Mouse (Mus musculus): ENCODE data around the gene Shq1.

The Shq1 gene

DNA sequence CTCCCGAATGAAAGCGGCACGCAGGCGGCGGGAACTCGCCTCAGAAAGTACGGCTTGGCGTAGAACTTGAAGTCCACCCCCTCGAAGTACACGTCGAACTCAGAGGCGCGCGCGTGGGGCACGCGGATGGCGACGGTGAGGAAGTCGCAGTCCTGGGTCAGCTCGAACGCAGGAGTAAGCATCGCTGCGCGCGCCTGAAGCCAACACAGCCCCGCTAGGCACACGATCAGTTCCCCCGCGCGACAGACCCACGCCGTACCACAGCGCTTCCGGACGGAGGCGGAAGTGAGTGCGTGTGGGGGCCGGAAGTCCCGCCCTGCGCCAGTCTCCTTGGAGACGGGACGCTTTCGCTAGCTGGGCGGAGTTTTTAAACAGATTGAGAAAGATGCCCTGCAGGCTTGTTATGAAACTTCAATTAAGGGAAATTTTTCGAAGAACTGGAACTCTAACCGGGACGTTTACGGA is at the start of gene Shq1:
Gene Shq1, minus strand, starts transcription at position 278 of the 465 bp plus-strand sequence.
- peak; percentile 84 for DNase-seq (ENCODE audit: low spot score)

DNA sequence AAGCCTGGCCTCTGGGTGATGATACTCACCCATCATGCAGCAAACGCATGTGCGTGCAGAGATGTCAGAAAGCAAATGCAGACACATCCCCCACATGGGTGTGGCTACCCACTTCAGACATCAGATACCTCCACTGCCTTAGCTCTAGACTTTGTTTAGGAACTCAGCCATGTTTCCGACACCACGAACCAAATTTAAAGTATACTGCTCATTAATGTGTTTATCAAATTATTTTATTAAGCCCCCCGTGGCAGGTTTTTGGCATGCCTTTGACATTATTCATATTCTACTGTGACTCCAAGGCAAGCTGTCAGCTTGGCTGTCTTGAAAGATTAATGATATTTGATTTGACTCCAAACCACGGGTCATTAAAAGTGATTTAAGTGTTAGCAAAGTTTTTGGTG is 49.1 kb upstream of the Shq1 start:
- DNase-seq (ENCODE audit: low spot score): no peak

DNA sequence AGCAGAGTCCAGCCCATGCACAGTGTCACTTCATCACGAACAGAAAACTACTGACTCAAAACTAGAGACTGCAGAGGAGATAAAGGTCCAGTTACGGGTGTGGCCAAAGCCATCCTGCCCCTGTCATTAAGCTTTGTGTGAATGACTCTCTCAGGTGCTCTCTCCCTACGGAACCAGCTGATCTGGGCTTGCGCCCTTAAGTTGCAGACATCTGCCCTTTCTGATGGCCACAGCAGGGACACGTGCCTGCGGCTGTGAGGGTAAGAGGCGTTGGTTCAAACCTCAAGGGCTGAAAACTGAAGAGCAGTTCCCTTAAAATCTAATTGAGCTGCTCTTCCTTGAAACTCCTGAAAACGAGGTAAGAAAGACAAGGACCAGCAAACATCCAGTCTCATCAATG is 45.9 kb upstream of the Shq1 start:
- DNase-seq (ENCODE audit: low spot score): no peak

DNA sequence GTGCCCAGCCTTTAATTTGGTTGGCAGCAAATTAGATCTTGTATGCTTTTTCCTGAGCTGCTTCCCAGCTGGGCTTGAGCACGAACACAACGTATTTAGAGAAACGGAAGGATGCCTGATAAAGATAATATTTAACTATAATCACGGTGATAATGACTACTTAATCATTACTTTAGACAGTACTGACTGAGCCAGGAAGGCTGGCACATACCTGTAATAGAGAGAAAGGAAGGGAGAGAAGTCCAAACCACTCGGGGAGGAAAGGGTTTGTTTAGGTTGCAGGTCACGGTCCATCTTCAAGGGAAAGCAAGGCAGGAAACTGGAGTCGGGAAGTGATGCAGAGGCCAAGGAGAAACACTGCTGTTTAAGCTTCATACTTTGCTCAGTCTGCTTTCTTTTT is 45.2 kb upstream of the Shq1 start:
- DNase-seq (ENCODE audit: low spot score): no peak

DNA sequence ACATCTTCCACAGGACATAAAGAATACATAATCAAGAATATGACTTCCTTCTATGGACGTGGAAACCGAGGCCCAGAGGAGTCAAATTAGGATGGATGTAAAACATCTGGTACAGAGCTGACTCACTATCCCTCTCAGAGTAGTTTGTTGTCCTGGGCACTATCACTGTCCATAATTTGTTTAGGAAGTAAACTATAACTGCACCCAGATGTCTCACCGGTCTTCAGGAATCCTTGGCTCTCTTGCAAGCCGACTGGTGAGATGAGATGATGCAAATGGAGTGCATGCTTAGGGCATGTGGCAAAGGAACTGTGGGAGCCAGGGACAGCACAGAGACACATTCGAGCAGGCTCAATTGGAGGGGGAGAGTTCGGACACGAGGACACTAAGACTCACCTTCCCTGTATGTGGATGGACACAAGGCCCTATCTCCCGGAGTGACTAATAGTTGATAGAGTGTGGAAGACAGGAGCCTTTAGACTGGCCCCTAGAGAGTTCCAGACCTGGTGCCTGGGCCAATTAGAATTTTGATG is 44.4 kb upstream of the Shq1 start:
- no peak for DNase-seq (ENCODE audit: low spot score)

DNA sequence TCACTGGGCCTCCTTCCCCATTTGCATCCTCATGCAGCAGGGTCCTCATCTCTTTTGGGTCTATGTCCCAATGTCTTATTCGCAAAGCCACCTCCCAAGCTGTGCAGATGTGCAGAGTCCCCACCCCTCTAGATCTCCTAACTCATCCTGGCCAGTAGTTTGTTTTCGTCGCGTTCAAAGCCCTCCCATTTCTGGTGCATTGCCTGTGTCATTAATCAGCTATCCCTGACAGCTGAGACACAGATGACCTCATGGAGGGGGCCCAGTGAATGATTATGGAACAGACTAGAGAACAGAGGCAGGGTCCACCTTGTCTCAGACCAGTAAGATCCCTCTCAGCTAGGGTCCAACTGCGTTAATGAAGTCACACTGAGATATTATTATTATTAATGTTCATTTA is 39.9 kb upstream of the Shq1 start:
- DNase-seq (ENCODE audit: low spot score): no peak

DNA sequence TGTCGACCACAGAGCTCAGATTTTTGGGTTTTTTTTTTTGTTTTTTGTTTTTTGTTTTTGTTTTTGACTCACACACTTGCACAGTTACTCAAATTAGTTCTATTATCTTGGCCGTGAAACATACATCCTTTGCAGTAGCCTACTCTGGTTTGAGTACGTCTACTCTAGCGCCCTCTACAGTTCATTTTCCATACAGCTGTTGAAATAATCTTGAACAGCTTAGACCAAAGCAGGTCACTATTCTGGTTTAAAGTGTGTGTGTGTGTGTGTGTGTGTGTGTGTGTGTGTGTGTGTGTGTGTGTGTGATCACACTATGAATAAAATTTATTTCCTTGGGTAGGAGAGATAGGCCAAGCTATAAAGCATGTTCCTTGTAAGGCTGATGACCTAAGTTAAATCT is 39.2 kb upstream of the Shq1 start:
- DNase-seq (ENCODE audit: low spot score): no peak

DNA sequence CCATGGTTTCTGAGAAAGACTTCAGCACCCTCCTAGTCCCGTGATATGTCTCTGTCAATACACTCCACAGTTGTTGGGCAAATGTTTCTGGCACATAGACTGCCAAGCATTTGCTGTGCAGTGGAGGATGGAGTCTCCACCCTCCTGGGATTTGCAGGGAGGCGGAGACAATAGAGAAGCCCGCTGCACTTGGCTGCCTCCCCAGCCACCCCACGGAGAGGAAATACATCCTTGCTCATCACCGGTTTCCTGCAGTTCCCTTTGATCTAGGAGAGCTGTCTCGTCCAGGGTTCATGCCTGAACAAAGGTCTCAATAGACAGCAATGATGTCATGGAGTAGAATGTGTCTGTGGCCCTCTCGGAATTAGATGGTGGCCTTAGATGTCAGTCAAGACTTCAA is 38.5 kb upstream of the Shq1 start:
- DNase-seq (ENCODE audit: low spot score): peak; percentile 46

DNA sequence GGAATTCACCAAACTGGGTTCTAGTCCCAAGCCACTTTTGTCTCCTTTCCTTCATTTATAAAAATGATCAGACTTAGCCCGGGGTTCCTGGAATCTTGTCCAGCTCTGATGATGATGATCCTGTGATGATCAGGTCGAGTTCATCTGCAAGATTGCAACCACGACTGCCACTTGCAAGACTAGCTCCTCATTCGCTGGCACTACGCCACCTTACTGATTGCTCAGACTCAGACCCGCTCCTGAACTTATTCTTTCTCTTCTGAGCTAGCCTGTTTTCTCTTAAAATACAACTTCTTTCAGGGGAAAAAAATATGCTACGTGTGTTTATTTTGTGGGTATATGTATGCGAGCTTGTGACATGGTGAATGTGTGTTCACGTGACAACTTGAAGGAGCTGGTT is 38.0 kb upstream of the Shq1 start:
- no peak for DNase-seq (ENCODE audit: low spot score)

DNA sequence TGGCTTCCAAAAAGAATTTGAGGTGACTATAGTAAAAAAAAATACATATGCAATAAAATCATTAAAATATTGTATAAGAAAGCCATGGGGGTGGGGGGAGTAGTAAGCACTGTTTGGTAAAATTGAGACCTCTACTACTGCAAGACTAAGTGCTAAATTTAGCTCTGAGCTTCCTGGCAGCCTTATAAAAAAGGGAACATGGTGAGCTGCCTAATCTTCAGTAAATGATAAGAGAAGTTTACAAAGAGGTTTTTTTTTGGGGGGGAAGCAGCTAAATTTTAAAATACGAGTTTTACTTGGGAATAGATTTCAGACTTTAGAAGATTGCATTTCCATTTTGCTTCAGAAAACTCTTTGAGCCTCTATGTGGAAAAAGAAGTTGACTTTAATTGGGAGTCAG is 37.3 kb upstream of the Shq1 start:
- DNase-seq (ENCODE audit: low spot score): no peak

DNA sequence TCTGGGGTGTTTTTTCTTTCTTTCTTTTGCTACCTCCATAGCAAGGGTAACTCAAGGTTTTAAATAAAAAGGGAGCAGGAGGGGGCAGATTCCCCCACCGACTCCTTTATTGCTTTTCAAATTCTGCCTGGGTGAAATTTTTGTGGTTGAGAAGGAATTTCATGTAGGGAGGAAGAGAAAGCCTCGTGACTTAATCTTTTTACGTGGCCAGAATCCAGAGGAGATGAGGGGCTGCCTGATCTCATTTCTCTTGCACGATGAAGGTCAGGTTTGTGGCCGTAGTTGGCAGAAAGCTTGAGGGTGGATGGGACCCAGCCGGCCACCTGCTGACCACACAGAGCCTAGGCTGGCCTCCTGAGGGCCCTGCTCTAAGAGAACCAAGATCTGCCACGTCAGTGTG is 36.6 kb upstream of the Shq1 start:
- peak; percentile 16 for DNase-seq (ENCODE audit: low spot score)

DNA sequence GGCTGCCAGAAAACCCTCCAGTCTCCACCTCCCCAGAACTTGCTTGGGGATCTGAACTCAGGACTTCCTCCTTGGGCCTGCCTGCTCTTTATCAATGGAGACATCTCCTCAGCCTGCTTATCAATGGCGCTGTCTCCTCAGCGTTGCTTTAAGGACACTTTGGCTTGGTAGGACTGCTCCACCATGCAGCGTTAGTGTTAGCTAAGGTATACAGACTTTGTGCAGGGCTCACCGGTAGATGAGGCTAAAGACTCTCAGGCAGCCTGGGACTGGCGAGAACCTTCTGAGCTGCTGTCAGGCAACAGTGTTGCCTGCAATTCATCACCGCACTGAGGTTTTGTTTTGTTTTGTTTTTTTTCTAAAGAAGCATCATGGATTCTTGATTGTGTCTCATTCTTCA is 35.9 kb upstream of the Shq1 start:
- no peak for DNase-seq (ENCODE audit: low spot score)

DNA sequence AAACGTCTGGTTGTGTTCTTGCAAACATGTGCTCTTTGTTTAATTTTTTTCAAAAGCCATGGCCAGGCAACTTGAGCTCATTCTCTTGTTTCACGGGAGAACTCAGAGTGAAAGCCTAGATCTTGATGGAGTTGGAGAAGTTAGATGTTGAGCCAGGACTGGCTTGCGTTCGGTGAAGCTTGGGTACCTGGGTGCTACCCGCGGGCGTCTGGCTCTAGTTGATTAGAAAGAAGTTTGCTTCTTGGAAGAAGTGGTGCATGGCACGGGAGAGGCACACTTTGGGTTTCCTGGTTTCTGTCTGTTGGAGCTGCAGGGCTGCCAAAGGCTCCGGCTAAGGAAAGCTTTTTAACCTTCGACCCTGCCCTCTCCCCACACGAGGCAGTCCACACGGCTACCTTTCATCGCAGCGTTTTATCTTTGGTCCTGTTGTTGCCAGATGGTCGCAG is 34.4 kb upstream of the Shq1 start:
- peak; percentile 6 for DNase-seq (ENCODE audit: low spot score)

DNA sequence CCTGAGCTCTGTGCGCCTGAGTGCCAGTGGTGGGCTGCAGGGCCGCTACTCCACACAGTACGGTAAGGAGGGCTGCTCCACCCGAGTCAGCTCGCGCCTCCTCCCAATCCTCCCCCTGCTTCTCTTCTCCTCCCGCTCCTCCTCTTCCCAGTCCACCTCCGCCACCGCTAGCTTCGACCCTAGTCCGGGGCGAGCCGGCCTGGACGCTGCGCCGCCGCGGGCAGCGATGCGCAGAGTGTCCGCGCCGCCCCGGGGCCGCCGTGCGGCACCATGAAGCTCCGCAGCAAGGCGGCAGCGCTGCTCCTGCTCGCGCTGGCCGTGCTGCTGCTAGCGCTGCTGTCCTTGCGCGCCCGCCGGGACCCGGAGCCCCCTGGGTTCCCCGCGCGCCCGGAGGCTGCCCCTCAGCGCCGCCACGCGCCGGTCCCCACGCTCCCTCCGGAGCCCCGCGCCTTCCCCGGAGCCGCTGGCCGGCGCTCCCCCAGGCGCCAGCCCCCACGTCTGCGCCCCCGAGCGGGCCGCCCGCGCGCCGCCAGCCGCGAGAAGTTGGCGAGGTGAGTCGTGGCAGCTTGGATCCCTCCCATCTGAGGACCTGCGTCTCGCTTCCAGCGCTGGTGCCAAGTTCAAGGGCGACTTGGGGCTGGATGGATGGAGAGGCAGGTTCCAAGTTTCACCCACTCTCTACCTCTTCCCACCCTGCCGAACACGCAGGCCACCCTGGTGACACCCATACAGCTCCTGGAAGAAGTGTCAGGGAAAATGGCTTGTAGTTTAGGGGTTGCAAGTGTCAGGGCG is 33.8 kb upstream of the Shq1 start, which contains the start of gene Gxylt2:
Gene Gxylt2, plus strand, starts transcription at position 161 of the 792 bp plus-strand sequence.
- DNase-seq (ENCODE audit: low spot score): peak; percentile 62

DNA sequence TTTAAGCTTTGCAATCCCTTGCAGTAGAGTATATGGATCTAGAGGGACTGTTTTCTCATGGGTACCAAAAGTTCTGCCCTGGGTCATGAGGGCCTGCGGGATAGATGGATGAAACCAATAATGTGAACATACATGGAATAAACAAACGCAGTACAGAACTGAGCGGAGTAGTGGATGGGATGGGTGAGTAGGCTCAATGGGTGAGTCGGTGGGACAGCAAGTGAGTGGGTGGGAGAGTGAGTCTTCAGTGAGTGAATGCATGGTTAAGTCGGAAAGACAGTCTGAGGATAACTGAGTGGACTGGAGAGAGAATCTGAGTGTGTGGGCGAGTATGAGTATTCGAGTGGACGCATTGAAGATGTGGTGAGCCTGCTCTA is 33.2 kb upstream of the Shq1 start:
- no peak for DNase-seq (ENCODE audit: low spot score)

DNA sequence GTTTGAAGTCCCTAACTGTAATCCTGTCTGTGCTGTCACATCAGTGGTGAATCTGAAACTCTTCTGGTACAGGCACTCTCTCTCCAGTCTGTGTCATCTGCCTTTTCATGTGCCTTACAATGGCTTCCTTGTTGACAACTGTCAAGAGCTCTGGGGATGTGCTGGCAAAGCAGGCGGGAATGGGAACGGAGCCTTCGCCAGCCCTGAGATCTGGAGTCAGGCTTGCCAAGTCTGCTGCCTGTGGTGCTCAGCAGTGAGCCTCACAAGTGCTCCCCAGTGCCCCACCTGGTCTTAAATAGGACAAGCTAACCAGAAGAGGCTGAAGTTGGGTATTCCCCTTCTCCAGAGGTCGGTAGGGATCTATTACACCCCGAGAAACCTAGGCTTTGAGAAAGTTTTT is 29.8 kb upstream of the Shq1 start:
- no peak for DNase-seq (ENCODE audit: low spot score)

DNA sequence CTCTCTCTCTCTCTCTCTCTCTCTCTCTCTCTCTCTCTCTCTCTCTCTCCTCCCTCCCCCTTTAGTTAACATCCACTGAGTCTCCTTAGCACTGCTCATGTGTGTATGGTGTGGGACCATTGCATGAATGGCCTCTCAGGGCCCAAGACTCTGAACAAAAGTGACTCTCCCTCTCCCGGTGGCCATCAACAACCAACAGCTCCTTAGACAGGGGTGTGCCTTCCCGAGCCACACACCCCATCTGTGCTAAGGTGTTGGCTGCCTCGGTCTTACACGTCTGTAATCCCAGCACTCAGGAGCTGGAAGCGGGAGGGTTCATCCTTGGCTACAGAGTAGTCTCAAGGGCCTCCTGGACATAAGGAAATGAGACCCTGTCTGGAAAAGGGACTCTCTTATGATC is 29.0 kb upstream of the Shq1 start:
- no peak for DNase-seq (ENCODE audit: low spot score)

DNA sequence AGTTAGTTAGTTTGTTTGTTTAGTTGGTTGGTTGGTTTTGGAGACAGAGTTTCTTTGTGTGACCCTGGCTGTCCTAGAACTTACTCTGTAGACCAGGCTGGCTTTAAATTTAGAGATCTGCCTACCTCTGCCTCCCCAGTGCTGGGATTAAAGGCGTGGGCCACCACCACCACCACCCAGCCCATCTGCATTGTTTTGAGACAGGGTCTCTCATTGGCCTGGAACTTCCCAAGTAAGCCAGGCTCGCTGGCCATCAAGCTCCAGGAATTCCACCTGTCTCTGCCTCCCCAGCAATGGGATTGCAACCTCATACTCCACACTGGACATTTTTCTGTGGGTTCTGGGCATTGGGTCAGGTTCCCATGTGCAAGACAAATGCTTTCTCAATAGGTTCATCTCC is 15.4 kb upstream of the Shq1 start:
- no peak for DNase-seq (ENCODE audit: low spot score)

DNA sequence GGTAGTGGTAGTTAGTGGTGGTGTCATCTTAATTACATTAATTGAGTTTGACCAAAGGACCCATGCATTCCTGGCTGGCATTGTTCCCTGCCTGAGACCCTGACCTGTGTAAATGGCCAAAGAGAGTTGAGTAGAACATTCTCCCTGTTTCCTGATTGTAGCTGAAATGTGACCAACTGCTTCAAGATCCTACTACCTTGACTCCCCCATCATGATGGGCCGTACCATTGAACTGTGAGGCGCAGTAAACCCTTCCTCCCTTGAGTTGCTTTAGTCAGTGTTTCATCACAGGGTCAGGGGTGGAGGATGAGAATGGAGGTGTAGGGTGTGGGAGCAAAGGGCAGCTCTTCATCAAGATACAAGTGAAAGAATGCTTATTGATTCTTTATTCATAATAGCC is 7.7 kb upstream of the Shq1 start:
- DNase-seq (ENCODE audit: low spot score): no peak

DNA sequence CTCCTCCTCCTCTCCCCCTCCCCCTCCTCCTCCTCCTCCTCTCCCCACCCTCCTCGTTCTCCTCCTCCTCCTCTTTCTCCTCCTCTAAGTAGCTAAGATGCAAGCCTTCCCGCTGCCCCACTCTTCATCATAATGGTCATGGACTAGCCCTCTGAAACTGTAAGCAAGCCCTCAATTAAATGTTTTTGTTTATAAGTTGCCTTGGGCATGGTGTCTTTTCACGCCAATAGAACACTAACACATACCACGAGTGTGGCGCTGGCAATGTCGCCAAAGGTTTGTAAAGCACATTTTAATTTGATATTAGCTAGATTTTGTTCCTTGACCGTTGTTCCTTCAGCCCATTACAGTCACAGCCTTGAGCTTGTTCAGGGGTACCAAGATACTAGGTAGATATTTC is 5.5 kb upstream of the Shq1 start:
- DNase-seq (ENCODE audit: low spot score): no peak

DNA sequence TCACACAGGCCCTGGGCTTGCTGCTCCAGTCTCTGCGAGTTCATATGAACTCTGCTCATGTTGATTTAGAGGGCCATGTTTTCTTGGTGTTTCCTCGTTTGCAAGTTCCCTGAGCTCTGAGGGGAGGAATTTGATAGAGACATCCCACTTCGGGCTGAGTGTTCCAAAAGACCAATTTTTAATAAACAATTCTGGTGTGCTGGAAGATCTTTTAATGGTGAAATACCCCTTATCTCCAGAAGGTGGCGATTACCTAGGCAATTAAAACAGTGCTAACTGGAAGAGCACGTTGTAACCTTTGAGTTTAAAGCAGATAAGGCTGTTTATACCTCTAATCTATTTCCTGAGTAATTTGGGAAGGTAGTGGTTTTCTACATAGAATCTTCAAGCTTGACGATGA is 4.0 kb upstream of the Shq1 start:
- no peak for DNase-seq (ENCODE audit: low spot score)

DNA sequence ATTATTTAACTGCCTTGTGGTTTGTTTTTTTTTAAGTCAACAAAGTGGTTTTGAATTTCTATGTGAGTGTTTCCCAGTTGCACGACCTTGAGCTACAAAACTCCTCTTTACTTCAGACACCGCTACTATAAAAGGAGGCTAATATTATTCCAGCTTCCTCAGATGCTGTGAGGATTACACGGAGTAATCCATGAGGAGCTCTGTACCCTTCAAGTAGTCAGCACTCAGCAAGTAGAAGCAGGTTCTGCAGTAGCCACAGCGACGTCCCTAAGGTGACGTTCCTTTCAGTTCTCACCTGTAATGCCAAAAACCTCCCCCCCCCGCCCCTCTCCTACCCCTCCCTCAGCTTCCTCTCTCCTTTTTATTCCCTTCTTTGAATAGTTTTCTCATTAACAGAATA is 444 bp upstream of the Shq1 start:
- DNase-seq (ENCODE audit: low spot score): no peak

DNA sequence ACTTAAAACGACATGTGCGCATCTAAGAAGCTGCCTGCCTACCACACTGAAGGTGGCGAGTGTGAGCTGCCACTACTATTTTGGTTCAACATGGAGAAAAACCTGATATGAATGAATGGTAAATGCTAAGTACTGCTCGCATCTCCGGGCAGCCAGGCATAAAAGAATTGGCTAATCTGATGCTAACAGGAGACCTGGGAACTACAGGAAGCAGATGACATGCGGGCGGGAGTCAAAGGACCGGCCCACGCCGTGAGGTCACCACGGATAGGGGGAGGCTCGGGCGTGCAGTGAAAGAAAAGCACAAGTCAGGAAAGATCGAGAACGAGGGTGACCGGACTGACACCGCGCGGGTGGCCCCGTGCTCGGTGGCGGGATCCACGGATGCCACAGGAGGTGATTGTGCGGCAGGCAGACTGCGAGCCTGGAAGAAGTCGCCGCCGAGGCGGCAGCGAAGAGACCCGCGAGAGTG is 551 bp downstream of the Shq1 start:
- peak; percentile 47 for DNase-seq (ENCODE audit: low spot score)

DNA sequence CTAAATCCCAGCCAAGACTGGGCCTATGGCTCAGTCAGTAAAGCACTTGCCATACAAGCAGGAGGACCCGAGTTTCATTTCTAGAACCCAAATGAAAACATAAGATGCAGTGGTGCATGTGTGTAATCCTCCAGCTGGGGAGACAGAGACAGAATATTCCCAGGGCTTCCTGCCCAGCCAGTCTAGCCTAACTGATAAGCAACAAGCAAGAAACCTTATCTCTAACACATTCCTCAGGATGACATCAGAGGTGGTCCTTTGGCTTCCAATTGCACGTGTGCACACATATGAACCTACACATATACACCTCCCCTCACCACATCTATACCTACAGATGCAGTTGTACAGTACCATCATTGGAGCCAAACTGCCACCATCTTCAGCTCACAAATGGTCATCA is 2.1 kb downstream of the Shq1 start:
- DNase-seq (ENCODE audit: low spot score): no peak
